Comparison of ENCODE assay signal across 12 mouse cellular contexts in genomic region chr17:85690969-85691335, GRCm38 (mm10). TPM values are rescaled to one million over a fixed set of nuclear protein-coding genes. Genes with fewer than 3 reads are reported as not detected.
DNase-seq lines count a peak whose midpoint lies in the region; ATAC-seq lines count a peak whose summit lies in the region.
"Had no signal": no experiment of that assay in that cellular context is flagged by ENCODE, and none has a peak within 500 bp of the region (broad histone marks: within the 10 kb centered on the region; RNA-seq: fewer than 3 reads in every experiment).

No protein-coding gene starts in this region.

- H3K27me3 ChIP-seq in kidney, embryonic 15.5 days: peaks cover 97% of the 10 kb centered on the region

- no peak overlapping the region for H3K9ac ChIP-seq in kidney, embryonic 15.5 days
- H3K9ac ChIP-seq: forebrain, embryonic 15.5 days; lung, embryonic 14.5 days had no signal

- no peaks in the 10 kb centered on the region for H3K36me3 ChIP-seq in kidney, embryonic 15.5 days
- H3K36me3 ChIP-seq: forebrain, embryonic 15.5 days had no signal

- H3K4me3 ChIP-seq in kidney, embryonic 15.5 days (replicated peaks): peak overlapping the region; percentile 57
- H3K4me3 ChIP-seq: forebrain, embryonic 15.5 days had no signal

- WGBS in kidney, embryonic 15.5 days: 2% methylated on average over 4 of the region's 4 CpGs

- ATAC-seq in kidney, embryonic 15.5 days (replicated peaks; ENCODE audit: low FRiP score): peak; percentile 45
- ATAC-seq: forebrain, embryonic 15.5 days had no signal

- peak overlapping the region; percentile 84 for H3K27ac ChIP-seq in kidney, embryonic 15.5 days
- H3K27ac ChIP-seq: forebrain, embryonic 15.5 days had no signal

- no peak for DNase-seq in kidney, adult 11 months
- peak; percentile 69 for DNase-seq in R1 (ENCODE audit: low read depth, low spot score)
- DNase-seq in embryo, embryonic 11 days: peak; percentile 61
- peak; percentile 41 for DNase-seq in retina, embryonic 14.5 days (ENCODE audit: low spot score)
- no peak for DNase-seq in layer of hippocampus, adult 9-10 months (ENCODE audit: low spot score)
- DNase-seq in B cell, adult 2 months: no peak
- DNase-seq: adrenal gland, postnatal 36 days; heart, adult 18-20 months; kidney, adult 2 months; lung, embryonic 14.5 days had no signal

- peaks cover 44% of the 10 kb centered on the region for H3K4me1 ChIP-seq in kidney, embryonic 15.5 days

- H3K9me3 ChIP-seq in kidney, embryonic 15.5 days (replicated peaks): no peaks in the 10 kb centered on the region
- H3K9me3 ChIP-seq: forebrain, embryonic 15.5 days had no signal

- H3K4me2 ChIP-seq in kidney, embryonic 15.5 days: peak overlapping the region; percentile 74
- H3K4me2 ChIP-seq: forebrain, embryonic 15.5 days; lung, embryonic 14.5 days had no signal

RNA-seq across cellular contexts. Expression of gene Six2, which starts 2.9 kb away (rescaled TPM):
- 16.9 and 18.9 TPM in 2 replicates for polyA plus RNA-seq in kidney, embryonic 15.5 days (2015; fragmentation: Nextera tagmentation; extraction: Ambion mirVana)
- polyA plus RNA-seq: lung, embryonic 14.5 days had no signal

Comparison
In these comparisons a context has a peak if more than half of its experiments do, and no peak if none do; other contexts are left out.
1. DNase-seq: peak in R1 (single experiment), embryo, embryonic 11 days (single experiment) and retina, embryonic 14.5 days (single experiment); none in kidney, adult 11 months (single experiment), layer of hippocampus, adult 9-10 months (single experiment) and B cell, adult 2 months (0 of 2).